Mouse (Mus musculus) heart, adult 9 months (tissue): ENCODE results near the gene Rassf1.
A peak's percentile ranks its signal among the peaks of the same experiment; 100 is the strongest.

Experiments used
- DNase-seq, 2 experiments: peaks; one replicate each; pipeline ENCODE4 v3.0.0; 2022; ENCODE audit warnings: low spot score in 2 of 2

Gene Rassf1

GRCm38 (mm10) chr9:107603251-107603650 is 51.9 kb downstream of the Rassf1 start:
- DNase-seq, result no peak

- no peak for DNase-seq
Measured at GRCm38 (mm10) chr9:107605041-107605661, 53.8 kb downstream of the Rassf1 start.

DNA sequence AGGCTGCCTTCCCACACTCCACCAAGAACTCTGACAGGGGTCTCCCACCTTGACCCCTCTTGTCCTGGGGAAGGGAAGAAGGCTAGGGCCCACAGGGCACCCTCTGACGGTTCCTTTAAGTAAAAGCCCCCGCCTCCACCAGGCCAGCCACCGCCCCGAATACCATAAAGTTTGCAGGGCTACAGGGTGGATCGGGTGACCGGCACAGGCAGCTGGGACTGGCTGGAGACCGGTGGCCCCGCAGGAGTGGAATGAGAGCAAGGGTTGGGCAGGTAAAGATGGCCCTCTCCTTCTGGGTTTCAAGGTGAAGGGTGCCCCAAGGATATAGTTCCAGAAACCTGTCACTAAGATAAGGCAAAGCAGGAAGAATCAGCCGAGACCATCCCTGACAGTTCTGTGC is 55.2 kb downstream of the Rassf1 start:
- no peak for DNase-seq

DNA sequence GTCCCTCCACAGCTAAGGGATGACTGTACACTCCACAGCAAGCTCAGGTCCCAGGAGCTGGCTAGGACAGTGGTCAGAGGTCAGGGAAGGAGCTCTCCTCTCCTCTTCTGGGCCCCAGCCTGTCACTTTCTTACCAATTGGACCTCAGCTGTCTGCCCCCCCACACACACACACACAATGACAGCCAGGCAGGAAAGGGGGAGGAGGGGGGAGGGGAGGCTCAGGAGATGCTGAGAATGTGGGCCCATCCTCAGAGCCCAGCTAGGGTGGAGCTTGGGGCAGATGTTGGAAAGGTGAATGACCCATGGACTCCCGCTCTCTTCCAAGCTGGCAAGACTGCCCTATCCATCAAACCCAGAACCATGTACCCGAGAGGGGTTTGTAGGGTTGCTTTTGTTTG is 55.7 kb downstream of the Rassf1 start:
- no peak for DNase-seq

- no peak for DNase-seq
Measured at GRCm38 (mm10) chr9:107607653-107608245, 56.4 kb downstream of the Rassf1 start.

DNA sequence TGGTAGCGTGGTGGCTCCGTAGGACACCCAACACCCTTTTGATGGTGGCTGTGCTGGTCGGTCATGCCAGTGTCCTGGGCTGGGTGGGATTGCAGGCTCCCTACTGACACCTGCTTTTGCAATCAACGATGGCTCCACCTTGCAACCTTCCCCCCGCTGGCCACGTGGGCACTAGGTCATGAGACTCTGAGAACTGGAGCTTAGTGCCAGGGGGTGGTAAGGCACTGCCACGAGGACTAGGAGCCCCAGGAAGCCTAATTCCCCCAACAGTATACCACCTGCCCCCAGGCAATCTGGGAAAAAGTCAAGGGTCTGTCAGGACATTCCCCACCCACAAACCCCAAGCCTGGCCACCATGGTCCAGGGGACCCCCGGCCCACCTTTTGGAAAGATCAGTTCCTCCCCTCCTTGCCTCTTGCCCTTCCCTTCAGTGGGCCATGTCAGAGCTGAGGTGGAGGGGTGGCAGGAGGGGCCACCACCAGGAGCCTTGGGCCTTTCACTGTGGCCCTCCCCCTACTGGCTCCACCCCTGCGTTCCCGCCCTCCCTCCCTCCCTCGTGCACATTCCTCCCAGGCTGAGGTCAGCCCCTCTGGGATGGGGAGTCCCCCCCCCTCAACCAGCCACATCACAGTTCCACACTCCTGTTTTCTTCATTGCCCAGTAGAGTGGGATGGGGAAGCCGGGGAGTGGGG is 57.5 kb downstream of the Rassf1 start, which contains the start of gene Sema3b:
Sema3b (minus strand) TSS at position 489 of the 692 bp plus-strand sequence.
- no peak for DNase-seq

DNA sequence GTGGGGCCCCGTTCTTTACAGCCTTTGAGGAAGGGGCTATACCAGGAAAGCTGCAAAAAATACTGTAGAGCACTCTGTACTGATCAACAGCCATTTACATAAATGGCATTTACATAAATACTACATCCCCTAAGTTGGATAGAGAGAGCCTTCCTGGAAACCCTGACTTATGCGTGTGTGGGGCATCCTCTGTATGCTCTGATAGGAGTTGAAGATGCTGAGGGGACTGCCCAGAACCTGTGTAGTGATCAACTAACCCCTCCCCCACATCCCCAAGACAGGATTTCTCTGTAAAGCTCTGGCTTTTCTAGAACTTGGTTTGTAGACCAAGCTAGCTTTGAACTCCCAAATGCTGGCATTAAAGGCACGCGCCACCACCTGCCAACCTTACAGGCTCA is 58.1 kb downstream of the Rassf1 start:
- DNase-seq, result no peak

DNA sequence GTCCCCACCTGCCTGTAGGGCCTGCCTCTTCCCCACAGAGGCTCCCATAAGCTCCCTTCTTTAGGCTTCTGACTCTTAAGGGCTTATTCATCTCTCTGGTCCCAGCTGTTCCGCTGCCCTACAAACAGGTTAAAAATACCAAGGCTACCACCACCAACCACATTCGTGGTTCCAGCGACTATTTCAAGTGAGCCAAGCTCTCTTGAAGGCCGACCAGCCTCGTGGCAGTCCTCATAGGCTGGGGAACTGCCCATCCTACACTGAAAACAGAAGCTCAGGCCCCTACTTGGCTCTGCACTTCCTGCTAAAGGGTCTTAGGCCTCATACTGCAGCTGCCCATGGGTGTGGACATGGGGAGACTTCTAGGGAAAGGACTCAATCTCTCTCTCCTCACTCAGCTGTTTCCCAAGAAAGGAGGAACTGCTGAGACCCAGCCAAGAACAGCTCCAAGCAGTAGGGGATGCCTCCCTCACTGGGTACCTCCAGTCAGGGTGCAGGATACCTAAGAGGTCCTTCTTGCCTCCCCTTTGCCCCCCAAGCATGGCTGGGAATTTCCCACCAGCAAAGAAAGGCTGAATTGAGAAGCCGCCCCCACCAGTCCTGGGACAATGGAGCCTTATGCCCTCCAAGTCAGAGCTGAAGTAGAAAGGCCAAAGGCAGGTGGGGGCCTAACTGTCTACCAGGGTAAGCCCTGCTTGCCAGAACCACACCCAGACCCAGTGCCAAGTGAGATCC is 60.3 kb downstream of the Rassf1 start:
- DNase-seq, result peak; percentile 65 to 73
